Mouse (Mus musculus): Measurements from ENCODE around the gene Rab3gap2.
"Not testable (repeated sequence)": the region's sequence is repeated elsewhere in the genome, so short reads cannot be mapped to it uniquely, and the experiment has no call there.

Gene Rab3gap2

GRCm38 (mm10) chr1:185277022-185277421, 73.1 kb downstream of the Rab3gap2 start:
- DNase-seq (ENCODE audit: inconsistent age in 2 of 2, low spot score in 1 of 2) = peak; percentile 71 to 75

- DNase-seq (ENCODE audit: inconsistent age in 2 of 2, low spot score in 1 of 2) = peak; percentile 53 to 76
Measured at GRCm38 (mm10) chr1:185279288-185279687, 75.4 kb downstream of the Rab3gap2 start.

DNA sequence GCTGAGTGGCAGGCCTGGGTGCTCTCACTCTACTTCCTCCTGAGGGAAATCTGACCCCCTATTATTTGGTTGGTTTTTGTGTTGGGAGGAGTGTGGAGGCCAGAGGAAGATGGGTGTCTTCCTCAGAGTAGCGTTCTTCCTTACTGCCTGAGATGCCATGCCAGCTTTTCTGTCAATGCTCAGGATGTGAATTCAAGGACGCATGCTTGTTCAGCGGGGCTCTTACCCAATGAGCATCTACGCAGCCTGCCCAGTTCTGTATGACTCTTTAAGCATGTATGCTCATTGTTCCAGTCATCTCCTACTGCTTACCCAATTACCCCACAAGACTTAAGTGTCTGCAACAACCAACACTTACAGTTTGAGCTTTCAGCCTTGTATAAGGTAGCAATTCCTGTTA, 76.7 kb downstream of the Rab3gap2 start:
- peak in 1 of 2 experiments; percentile 74 for DNase-seq (ENCODE audit: inconsistent age in 2 of 2, low spot score in 1 of 2)

- DNase-seq (ENCODE audit: inconsistent age in 2 of 2, low spot score in 1 of 2) = no peak
Measured at GRCm38 (mm10) chr1:185282846-185283245, 78.9 kb downstream of the Rab3gap2 start.

GRCm38 (mm10) chr1:185283247-185283646, 79.3 kb downstream of the Rab3gap2 start:
- no peak for DNase-seq (ENCODE audit: inconsistent age in 2 of 2, low spot score in 1 of 2)

DNA sequence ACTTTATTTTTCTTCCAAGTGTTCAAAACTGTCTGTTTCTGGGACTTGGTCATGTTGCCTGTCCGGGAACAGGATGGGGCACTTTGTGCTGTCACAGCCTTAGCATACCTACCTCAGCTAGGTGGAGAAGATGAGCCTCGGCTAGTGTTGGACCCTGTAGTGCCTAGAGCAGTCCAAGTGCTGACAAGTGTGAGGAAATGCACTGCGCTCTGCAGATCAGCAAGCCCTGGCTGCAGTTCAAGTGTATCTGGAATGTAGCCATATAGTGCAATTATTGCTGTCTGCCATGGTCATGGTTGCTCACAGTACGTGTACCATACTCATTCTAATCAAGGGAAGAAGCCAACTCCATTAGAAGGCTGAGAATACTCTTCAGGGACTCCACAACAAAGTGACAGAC, 80.8 kb downstream of the Rab3gap2 start:
- peak; percentile 74 to 95 for DNase-seq (ENCODE audit: inconsistent age in 2 of 2, low spot score in 1 of 2)

DNA sequence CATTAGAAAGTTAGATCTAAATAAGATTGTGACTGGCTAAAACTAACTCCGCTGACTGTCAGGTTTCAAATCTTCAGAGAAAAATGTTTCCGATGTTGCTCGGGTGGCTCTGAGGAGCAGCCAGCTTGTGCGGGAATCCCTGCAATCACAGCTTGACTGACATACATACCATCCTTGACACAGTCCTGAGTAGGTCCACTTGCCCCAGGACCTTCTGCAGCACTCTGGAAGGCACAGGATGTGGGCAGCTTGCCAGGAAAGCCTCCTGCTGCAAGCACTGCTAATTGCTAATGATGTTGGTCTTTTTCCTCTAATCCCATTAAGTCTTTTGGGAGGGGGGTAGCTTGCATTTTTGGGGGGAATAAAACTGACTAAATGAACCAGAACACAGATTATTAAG, 81.3 kb downstream of the Rab3gap2 start:
- peak; percentile 70 to 86 for DNase-seq (ENCODE audit: inconsistent age in 2 of 2, low spot score in 1 of 2)

DNA sequence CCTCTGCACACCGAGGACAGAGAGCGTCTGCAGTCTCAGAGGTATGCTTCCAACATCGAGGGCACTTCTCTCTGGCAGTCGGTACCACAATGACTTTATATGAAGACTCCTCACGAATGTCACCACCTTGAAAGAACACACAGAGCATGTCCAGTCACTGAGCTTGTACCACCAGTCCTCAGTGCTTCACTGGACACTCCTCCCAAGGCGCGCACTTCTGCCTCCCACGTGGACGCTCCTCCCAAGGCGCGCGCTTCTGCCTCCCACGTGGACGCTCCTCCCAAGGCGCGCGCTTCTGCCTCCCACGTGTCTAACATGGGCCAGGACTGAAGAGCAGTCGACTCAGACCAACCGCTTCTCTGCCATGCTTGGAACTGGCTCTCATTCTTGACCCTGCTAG, 83.1 kb downstream of the Rab3gap2 start:
- DNase-seq (ENCODE audit: inconsistent age in 2 of 2, low spot score in 1 of 2) = no peak

- DNase-seq (ENCODE audit: inconsistent age in 2 of 2, low spot score in 1 of 2) = no peak
Measured at GRCm38 (mm10) chr1:185289231-185289630, 85.3 kb downstream of the Rab3gap2 start.

GRCm38 (mm10) chr1:185291336-185291735, 87.4 kb downstream of the Rab3gap2 start:
- no peak for DNase-seq (ENCODE audit: inconsistent age in 2 of 2, low spot score in 1 of 2)

- DNase-seq (ENCODE audit: inconsistent age in 2 of 2, low spot score in 1 of 2) = no peak
Measured at GRCm38 (mm10) chr1:185292646-185293360, 88.9 kb downstream of the Rab3gap2 start.

DNA sequence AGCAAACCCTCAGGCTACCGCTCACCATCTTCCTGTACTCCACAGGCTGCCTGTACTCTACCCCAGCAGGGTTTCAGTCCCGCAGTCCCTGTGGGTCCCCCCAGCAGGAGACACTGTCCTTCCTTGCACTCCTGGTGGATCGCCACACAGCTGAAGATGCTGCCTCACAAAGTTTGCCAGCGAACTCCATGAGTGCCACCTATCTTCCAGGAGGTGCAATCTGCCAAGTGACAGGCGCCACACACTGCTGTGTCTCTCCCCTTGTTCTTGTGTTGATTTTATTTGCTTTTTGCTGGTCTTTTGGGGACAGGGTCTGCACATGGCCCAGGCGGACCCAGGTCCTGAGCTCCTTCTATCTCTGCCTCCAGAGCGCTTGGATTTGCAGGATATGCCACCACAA, 92.9 kb downstream of the Rab3gap2 start:
- DNase-seq (ENCODE audit: inconsistent age in 2 of 2, low spot score in 1 of 2) = no peak

DNA sequence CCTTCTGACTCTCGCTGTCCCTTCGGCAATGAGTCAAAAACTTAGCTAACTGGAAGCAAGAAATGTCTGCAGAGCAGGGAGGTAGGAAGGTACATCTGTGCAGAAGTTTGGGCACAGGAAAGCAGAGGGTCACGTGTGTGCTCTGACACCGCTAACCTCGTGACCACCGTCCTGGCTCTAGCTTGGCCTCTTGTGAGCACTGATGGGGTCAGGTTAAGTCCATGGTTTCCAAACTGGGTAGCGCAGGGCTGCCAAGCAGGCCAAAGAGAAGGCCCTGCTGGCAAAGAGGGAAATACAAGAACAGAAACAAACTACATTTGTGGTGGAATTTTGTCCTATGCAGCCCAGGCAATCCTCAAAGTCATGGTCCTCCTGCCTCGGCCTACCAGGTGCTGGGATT, 94.6 kb downstream of the Rab3gap2 start:
- peak in 1 of 2 experiments; percentile 49 for DNase-seq (ENCODE audit: inconsistent age in 2 of 2, low spot score in 1 of 2)

GRCm38 (mm10) chr1:185302816-185303215, 98.9 kb downstream of the Rab3gap2 start:
- no peak for DNase-seq (ENCODE audit: inconsistent age in 2 of 2, low spot score in 1 of 2)

GRCm38 (mm10) chr1:185306836-185307235, 102.9 kb downstream of the Rab3gap2 start:
- DNase-seq (ENCODE audit: inconsistent age in 2 of 2, low spot score in 1 of 2) = no peak

DNA sequence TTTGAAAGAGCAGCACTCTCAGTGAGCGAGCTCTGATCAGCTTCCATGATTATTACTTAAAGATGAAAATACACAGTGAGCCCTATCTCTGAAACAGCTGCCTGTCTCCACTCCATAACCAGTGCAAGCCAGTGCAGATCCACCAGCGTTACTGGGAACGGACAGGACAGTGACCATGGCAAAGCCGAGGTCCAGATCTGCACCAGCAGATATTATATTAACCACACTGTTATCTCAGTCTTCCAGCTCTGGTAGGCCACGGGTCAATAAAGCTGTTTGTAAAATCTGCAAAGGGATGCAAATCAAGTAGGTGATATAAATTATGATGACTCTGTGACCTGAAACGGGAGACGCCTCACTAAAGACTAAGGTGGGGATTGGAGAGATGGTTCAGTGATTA, 103.7 kb downstream of the Rab3gap2 start:
- DNase-seq (ENCODE audit: inconsistent age in 2 of 2, low spot score in 1 of 2) = no peak

GRCm38 (mm10) chr1:185308334-185308733, 104.4 kb downstream of the Rab3gap2 start:
- DNase-seq (ENCODE audit: inconsistent age in 2 of 2, low spot score in 1 of 2) = no peak

- peak in 1 of 2 experiments; percentile 65 for DNase-seq (ENCODE audit: inconsistent age in 2 of 2, low spot score in 1 of 2)
Measured at GRCm38 (mm10) chr1:185308908-185309307, 105.0 kb downstream of the Rab3gap2 start.

DNA sequence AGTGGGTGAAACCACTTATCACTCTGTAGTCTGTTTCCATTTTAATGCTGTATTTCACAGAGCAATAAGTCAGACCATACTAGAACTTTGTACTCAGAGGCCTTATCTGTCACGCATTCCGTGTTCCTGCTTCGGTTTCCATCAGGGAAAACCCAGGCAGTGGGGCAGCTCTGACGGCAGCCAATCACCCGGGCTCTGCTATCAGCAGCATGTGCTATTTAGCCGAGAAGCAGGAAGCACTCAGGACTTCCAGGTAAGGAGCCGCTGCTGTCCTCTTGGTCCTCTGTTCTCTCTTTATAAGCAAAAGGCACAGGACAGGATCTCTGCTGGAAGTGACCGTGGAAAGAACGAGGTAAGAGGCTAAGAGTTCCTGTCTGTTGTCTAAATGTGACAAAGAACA, 108.0 kb downstream of the Rab3gap2 start:
- no peak for DNase-seq (ENCODE audit: inconsistent age in 2 of 2, low spot score in 1 of 2)

DNA sequence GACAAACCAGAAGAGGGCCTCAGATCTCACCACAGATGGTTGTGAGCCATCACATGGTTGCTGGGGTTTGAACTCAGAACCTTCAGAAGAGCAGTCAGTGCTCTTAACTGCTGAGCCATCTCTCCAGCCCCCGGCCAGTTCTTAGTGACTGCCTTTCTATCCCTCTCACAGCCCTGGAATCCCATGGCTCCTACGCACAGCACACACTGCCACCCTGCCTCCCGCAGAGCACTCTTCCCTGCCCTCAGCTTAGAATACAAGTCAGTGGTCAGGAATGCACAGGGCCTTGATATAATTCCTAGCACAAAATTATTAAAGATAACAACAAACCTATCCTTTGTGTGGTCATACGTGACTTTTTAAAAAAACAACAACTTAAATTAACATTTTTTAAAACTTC, 110.6 kb downstream of the Rab3gap2 start:
- no peak for DNase-seq (ENCODE audit: inconsistent age in 2 of 2, low spot score in 1 of 2)

DNA sequence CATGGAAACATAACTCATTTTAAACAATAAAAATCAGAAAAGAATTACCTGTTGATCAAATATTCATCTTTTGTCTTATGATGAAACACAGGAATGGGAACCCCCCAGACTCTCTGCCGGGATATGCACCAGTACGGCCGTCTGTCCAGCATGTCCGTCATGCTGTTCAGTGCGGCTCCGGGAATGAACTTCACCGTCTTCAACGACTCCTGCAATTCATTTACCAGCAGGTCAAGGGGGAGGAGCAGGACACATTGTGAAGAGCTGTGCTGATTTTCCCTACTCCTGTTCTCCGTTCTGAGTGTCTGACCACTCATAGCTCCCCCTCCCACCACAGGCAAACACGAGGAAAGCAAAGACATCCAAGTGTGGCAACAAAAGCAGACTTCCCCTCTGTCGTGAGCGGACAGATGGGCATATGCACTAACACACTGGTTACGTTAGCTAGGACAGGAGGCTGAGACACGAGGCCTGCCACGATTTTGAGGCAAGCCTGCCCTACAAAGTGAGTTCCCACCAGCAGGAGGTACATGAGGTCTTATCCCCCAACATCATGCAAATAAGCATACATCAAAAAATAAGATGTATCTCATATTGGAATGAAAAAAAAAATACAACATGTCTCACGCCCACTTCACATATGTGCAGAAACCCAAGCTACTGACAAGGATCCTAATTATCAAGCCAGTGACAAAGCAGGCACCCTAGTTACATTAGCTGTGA, 112.1 kb downstream of the Rab3gap2 start:
- no peak for DNase-seq (ENCODE audit: inconsistent age in 2 of 2, low spot score in 1 of 2)

DNA sequence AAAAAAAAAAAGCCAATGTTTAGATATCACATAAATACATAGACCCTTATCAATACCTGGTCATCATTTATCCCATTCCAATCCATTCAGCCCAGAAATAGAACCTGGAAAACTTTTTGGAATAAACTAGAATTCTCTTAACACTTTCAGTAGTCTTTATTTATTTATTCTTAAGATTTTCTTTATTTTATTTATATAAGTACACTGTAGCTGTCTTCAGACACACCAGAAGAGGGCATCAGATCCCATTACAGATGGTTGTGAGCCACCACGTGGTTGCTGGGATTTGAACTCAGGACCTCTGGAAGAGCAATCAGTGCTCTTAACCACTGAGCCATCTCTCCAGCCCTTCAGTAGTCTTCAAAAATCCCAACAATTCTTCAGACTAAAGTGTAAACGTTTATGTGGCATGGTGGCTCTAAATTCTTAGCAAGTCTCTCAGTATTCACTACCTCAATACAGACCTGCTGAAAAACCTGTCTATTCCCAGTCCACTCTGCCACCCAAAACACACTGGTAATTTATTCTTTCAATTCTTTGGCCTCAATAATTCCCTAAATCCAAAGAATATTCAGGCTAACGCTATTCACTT, 123.9 kb downstream of the Rab3gap2 start:
- DNase-seq (ENCODE audit: inconsistent age in 2 of 2, low spot score in 1 of 2) = not testable (repeated sequence)
